Mouse (Mus musculus): ENCODE measurements around the gene Fpgs.

Fpgs gene

DNA sequence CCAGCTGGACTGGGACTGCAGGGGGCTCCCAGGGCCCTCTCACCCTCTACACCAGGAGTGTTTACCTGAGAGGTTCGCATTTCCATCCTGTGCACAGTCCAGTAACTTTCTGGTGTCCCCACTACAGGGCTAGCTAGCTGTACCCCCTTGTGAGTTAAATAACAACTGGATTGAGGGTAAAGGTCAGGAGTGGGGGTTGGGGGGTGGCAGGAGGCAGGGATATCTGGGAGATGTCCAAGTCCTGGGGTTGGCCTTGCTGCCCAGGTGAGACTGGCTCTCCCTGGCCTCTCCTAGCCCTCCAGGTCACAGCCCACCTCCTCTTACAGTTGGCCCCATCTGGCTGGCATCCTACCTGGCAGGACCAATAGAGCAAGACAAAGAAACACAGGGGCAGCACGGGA lies at the start of gene Fpgs:
TSS of gene Fpgs (minus strand) at position 125 of the 401 bp plus-strand sequence.
- DNase-seq (ENCODE audit: low spot score in 2 of 2) = no peak

DNA sequence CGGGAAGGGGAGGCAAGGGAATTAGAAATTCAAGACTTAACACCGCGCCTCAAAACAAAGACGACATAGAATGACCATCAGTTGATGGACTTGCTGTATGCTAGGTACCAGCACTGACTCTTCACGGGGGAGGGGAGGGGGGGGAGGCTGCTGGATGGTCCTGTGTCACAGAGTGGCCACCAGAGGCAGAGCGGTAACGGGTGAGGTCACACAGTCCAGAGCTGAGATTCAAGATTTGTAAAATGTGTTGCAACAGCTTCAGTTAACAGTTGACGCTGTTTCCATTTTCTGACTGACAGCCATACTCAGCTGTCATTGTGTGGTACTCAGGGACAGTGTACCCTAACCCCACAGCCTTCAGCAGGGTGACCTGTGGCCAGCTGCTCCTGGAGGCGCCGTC lies 48.2 kb upstream of the Fpgs start:
- no peak for DNase-seq (ENCODE audit: low spot score in 2 of 2)

DNA sequence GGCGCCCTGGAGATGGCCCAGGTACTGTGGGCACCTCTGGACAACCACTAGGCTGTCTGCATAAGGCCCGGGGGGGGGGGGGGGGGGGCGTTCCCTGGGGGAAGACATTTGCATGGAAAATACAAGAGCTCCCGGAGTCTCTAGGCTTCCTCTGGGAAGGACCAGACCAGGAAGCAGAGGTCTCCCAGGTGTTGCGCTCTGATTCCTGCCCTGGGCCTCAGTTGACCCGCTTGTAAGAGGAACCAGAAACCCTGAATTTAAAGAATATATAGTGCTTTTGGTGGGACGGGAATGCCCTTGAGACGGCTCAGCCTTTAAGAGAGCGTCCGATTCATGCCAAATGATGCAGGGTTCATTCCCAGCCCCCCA lies 47.7 kb upstream of the Fpgs start:
- DNase-seq (ENCODE audit: low spot score in 2 of 2) = no peak

DNA sequence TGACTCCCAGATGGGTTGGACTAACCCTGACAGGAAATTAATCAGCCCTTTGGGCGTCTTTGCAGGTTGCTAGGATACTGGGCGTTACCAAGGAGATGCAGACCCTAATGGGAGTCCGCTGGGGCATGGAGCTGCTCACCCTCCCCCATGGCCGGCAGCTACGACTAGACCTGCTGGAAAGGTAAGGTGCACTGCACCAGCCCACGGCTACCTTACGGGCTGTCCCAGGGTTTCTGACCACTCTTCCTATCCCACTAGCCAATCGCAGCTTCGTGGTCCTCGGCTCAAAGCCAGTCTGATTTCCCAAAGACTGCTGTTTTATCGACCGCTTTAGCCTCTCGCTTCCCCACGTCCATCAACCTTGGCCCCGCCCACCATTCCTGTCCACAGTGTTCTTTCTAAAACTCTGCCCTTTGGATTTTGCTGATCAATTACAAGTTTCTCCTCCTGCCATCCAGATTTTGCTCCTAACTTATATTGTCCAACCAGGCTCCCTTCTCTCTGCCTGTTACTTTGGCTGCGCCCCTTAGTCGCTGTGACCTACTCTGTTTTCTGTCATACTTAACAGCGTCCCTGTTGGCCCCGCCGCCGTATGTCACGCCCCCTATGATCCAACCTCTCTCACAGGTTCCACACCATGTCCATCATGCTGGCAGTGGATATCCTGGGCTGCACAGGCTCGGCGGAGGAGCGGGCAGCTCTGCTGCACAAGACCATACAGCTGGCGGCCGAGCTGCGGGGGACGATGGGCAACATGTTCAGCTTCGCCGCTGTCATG lies 47.1 kb upstream of the Fpgs start:
- DNase-seq (ENCODE audit: low spot score in 2 of 2) = no peak

DNA sequence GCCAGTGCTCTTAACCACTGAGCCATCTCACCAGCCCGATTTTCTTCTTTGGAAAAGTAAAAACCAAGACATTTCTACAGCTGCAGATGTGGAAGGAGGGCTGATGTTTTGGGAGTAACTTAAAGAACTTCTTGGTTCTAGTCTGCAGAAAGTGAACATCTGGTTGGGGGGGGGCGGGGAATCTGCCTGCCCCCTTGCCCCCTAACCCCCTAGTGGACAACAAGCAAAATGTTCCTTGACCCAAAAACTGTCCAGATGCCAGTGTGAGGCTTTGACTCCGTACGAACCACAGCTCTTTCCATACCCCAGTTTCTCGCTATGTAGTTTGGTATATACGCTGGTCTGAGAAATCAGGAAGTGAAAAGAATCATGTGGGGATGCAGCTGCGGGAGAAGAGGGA lies 46.3 kb upstream of the Fpgs start:
- DNase-seq (ENCODE audit: low spot score in 2 of 2) = no peak

DNA sequence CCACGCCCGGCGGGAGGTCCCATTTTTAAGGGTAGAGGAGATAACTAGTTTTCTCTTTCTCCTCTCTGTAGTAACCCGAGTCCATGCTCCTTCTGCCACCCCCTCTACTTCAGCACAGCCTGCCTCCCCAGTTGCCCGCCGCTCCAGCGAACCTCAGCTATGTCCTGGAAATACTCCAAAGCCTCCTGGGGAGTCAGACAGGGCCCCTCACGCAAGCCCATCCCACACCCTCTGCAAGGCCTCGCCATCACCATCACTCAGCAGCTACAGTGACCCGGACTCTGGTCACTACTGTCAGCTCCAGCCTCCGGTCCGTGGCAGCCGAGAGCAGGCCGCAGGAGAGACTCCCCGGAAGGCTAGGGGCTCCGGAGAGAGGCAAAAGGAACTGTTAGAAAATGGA lies 45.1 kb upstream of the Fpgs start:
- no peak for DNase-seq (ENCODE audit: low spot score in 2 of 2)

DNA sequence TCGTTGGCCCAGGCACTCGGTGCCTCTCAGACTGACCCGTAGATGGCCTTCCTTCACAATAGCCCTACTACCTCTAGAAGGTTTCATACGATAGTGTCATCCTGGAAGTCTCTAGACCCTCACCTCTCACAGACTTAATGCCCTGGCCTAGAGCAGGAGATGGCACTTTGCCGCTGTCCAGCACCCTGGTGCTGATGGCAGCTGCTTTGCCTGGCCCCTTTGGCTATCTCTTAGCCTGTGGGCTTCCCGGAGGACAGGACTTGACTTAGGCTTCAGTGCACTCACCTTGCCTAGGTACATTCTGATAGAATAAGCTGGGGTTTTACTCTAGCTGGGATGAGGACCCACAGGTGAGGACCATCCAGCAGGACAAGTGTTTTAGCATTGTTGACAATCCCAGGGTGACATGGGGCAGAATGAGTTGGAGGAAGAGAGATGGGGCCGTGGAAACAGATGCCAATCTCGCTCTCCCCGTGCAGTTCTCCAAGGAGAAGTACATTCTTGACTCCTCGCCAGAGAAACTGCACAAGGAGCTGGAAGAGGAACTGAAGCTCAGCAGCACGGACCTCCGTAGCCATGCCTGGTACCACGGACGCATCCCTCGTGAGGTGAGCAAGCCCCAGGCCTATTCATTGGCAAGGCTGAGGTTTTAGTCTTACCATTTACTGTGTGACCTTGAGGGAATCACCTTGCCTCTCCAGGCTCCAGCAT lies 40.5 kb upstream of the Fpgs start:
- DNase-seq (ENCODE audit: low spot score in 2 of 2) = no peak

DNA sequence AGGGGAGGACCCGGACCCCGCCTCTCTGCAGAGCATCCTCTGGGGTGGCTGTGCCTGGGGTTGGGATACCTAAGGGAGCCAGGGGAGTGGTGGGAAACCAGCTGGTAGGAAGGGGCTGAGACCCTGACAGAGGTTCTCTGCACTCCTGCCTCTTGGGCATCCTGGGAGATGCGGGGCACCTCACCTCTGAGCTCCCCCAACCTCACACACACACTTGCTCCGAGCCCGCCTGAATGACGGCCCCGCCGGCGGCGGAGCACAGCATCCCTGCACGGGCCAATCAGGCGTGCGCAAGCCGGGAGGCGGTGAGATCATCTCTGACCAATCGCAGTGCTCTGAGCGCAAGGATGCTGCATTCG lies 38.2 kb upstream of the Fpgs start:
- DNase-seq (ENCODE audit: low spot score in 2 of 2) = peak; percentile 64 to 84

DNA sequence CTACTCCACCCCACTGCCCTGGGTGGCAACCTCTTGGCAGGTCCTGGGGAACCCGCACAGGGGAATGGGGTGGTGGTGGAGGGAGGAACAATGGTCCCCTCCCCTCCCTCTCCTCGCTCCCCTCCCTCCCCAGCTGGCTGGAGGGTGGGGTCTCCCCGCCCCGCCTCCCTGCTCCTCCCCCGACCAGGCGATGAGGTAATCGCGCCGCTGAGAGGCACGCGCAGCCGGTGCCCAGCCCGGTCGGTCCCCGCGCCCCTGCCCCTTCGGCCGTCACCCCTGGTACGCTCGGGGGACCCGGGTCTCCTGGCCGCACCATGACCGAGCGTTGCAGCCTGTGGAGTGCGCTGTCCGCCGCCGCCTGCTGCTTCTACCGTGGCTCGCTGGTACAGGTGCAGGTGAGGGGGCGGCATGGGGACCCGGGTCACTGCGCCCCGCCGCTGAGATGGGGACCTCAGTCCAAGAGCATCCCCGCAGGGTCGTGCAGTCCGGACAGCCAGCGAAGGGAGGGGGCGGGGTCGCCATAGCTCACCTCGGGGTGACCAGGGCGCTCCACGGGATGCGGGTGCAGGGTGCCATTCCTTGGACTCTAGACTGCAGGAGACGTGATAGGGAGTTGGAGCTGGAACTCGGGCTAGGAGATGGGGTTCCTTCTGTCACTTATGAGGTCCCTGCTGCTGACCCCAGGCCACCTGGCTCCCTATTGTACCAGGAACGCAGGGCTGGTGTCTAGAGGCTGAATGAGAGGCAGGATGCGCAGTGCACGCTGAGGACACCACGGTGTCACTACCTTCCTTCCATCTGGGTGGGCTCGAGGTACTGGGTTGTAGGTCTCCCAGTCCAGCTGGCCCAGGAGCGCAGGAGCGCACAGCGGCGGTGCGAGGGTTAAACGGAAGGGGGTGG lies 37.6 kb upstream of the Fpgs start:
- DNase-seq (ENCODE audit: low spot score in 2 of 2) = peak in 1 of 2 experiments; percentile 59

DNA sequence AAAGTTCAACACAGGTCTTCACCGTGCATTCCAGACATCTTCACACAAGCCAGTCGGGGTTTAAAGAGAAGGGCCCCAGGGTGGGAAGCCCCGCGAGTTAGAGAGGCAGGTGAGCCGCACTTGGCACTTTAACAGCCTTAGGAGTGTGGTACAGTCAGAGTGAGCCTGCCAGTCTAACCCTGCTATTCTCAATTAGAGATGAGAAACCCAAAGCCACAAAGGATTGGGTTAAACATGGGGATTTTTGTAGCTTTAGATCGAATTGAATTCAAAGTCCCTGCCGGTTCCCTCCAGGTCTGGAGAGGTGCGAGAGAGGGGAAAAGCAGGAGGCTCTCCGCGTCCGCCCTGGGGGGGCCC lies 36.9 kb upstream of the Fpgs start, which contains the start of gene 6330409D20Rik:
TSS of gene 6330409D20Rik (minus strand) at position 101 of the 357 bp plus-strand sequence.
- no peak for DNase-seq (ENCODE audit: low spot score in 2 of 2)

DNA sequence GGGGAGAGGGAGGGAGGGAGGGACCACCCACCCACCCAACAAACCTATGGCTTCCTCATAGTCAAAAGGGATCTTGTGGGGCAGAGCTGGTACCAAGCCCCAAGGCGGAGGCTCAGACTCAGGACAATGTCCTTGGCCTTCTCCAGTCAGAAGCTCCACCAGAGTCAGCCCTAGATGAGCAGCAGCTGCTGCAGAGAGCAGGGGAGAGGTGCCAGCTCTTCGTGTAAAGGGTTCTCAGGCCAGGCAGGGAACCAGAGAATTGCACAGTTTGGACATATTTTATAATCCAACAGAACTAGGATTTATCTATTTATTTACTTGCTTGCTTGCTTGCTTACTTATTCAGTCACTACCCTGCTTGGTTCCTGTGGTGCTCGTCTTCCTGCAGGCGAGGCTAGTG lies 35.4 kb upstream of the Fpgs start:
- no peak for DNase-seq (ENCODE audit: low spot score in 2 of 2)

DNA sequence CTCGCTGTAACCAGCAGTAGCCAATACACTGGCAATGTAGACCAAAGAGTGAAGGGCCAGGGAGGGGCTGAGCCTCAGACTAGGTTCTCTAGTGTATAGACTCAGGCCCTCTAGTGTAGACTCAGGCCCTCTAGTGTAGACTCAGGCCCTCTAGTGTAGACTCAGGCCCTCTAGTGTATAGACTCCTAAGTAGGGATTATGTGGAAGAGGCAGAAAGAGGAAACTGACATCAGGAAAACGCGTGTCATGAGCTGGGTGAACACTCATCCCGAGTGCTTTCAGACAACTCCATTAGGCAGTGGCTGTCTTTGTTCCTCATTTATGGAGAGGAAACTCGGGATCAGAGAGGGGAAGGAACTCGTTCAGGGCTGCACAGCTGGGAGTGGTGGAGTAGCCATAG lies 33.1 kb upstream of the Fpgs start:
- no peak for DNase-seq (ENCODE audit: low spot score in 2 of 2)

DNA sequence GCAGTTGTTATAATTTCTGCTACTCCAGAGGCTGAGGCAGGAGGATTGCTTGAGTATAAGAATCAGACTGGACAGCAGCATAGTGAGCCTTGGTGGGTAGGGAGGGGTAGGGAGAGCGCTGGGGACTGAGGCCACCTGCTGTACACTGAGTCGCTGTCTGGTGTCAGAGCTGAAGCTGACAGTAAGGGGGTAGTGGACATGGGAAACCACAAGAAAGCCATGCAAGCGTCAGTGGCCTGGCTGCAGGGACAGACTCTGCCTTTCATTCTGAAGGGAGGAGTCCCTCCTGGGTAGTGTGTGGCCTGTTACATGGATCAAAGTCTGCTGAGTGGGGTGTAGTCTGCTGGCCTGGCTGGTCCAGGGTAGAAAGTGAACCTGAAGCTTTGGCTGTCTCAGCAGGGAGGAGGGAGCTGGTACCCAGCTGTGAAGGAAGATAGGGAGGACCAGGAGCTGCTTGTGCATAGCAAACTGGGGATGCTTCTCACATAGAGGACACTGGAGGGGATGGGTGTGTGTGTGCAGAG lies 32.4 kb upstream of the Fpgs start:
- DNase-seq (ENCODE audit: low spot score in 2 of 2) = no peak

DNA sequence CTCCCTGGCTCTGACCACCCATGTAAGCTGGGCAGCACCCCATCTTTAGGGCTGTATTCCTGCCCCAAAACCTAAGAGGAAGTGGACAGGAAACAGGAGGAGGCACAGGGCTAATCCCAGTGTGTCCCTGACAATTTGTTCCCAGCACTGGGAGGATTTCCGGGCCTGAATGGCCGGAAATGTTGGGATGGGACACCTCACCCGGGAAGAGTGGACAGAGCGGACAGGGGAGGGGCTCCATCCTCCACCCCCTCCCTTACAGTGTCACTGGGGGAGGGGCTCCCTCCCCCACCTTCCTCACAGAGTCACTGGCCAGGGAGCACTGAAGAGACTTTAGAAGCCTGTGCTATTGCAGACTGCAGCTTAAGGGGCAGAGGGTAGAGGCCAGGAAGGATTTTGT lies 31.0 kb upstream of the Fpgs start:
- no peak for DNase-seq (ENCODE audit: low spot score in 2 of 2)

DNA sequence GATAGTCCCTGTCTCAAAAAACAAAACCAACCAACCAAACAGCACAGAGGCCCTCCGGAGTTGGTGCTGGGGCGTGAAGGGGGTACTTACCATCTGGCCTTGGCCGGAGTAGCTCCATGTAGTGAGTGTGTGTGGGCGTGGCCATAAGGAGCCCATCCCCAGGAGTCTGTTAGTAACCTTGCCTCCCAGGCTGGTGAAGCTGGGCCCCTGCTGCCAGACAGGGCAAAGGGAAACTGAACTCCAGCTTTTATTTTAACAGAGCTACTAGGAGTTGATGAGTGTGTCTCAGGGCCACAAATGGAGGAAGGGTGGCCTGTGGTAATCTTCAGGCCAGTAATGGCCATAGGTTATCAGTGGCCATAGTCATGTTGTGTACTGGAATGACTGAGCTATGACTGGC lies 30.5 kb upstream of the Fpgs start:
- DNase-seq (ENCODE audit: low spot score in 2 of 2) = no peak

DNA sequence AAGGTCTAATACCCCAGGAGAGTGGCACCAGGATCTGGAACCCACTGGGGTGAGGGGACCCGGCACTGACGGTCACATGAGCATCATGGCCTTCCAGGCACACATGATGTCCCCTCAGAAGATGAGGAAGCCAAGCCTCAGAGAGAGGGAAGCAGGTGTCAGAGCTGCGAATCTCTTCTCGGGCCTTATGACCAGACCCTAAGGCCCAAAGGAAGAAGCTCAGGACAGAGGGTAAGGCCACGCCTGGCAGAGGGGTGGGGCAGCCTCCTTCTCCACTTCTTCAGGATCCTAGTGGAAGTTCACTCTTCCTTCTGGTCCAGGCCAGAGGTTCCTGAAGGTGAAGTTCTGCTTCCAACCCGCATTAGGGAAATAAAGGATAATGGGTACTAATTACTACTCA lies 28.8 kb upstream of the Fpgs start:
- no peak for DNase-seq (ENCODE audit: low spot score in 2 of 2)

DNA sequence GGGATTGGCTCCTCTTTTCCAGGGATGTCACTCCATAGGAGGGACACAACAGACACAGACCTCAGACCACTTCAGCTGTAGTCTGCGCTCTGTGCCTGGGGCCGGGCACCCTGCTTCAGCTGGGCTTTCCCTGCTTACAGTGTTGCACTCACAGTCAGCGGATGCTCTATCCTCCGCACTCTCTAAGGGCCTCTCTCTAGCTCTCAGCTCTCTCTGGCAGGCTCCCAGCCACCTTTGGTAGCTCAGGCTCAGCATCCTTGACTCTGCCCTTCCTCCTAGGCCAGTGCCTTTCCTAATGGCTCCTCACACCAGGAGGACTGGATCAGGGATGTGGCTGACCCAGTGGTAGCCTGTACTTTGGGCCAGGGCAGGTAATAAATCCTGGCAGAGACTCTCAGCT lies 28.0 kb upstream of the Fpgs start:
- DNase-seq (ENCODE audit: low spot score in 2 of 2) = no peak

DNA sequence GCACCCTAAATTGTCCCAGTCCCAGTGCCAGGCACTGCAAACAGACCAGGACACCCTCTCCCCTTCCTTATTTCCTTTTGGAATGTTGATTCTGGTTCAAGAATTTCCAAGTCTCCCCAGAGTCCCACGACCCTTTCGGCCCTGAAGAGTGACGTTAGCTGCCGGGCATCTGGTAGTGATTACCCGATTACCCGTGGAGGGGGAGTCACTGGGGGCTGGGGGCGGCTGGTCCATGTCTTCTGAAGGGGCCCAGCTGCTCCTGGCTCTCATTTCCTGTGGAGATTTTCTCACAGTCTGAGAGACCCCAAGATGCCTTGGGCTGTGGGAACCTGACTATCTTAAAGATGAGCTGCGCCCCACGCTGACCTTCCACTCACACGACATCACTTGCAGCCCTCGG lies 26.9 kb upstream of the Fpgs start:
- no peak for DNase-seq (ENCODE audit: low spot score in 2 of 2)

DNA sequence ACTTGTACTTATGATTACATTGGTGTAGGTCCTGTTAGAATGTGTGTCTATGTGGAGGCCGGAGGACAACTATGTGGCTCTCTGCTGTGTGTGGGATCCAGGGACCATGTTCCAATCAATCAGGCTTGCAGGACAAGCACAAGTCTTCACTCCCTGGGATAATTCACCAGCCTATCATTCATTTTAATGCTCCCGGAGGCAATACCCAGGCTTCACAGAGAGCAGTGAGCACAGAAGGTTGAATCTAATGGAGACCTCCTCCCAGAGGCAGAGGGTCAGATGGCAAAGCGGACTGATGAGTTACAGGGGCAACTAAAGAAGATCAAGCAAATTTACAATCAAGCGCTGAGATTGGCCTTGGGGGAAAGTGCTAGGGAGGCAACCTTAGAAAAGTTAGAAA lies 25.6 kb upstream of the Fpgs start:
- DNase-seq (ENCODE audit: low spot score in 2 of 2) = no peak

DNA sequence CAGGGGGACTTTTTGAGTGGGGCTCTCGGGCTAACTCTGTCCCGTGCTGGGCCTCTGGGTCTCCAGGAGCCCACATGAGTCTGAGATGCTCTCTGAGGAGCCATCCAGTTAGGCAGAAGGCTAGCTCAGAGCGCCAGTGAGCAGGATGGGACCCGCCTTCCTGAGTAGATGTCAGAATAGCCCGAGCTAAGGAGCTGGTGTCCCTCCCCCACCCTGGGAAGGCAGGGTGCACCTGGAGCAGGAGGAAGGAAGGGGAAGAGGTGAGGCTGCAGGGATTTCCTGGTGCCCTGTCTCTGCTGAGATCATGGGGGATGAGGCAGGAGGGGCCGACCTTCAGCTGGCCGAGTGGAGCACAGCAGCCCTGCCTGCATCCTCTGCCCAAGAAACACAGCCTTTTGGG lies 24.5 kb upstream of the Fpgs start:
- DNase-seq (ENCODE audit: low spot score in 2 of 2) = no peak

DNA sequence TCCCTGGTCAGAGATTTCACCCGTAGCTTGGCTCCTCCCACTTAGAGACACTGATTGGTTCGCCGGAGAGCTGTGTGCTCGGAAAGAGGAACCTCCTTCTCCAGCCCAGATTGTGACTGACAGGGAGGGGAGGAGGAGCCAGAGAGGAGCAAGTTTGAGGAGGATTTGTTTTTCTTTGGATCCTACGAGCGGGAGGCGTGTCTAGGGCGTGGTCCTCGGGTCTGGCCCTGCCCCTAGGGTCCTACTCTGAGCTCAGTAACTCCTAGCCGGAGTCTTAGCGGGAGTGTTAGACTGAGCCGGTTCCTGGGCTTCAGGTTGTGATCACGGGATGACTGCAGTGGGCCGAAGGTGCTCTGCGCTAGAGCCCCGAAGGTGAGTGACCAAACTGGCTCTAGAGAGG lies 23.5 kb upstream of the Fpgs start:
- peak; percentile 78 to 89 for DNase-seq (ENCODE audit: low spot score in 2 of 2)

All from left cerebral cortex, adult 9 months (tissue).